ENCODE assay signal across 8 mouse cellular contexts in the genomic region with DNA sequence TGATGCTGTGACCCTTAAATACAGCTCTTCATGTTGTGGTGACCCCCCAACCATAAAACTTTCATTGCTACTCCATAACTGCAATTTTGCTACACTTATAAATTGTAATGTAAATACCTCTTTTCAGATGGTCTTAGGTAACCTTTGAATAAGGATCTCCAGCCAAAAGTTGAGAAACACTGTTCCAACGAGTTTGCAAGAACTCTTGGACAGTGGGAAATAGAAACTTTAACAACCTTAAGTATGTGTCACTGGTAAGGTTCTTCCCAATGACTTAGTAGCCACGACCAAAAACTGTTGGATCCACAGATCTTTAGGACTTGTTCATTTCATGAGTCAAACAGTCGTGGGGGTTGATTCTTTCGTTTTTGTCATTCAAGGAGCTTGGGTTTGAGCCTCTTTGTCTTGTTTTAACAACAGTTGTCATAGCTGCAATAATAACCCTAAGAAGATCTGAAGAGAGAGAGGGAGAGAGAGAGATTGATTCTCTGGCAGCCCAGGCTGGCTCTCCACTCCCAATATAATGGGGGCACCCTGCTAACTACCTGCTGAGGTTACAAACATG. TPM values are rescaled to one million over a fixed set of nuclear protein-coding genes. Genes with fewer than 3 reads are reported as not detected.
DNase-seq lines count a peak whose midpoint lies in the region; ATAC-seq and TF ChIP-seq lines count a peak whose summit lies in the region.

No protein-coding gene starts in this region.

- H3K4me3 ChIP-seq in lung, embryonic 15.5 days, result peak overlapping the region; percentile 65
- peak overlapping the region; percentile 50 for H3K4me3 ChIP-seq in embryonic fibroblast, embryonic 13.5 days (ENCODE audit: insufficient read depth, low read length)
- peak overlapping the region; percentile 64 for H3K4me3 ChIP-seq in intestine, postnatal 0 days (ENCODE audit: low read depth, low read length)
- H3K4me3 ChIP-seq in neural tube, embryonic 13.5 days, result peak overlapping the region; percentile 68

- DNase-seq in lung, postnatal 4 days, result no peak
- no peak for DNase-seq in testis, postnatal 14 days (ENCODE audit: low spot score)
- DNase-seq in thymus, postnatal 4 days, result no peak

- H3K4me2 ChIP-seq in lung, embryonic 15.5 days, result peak overlapping the region; percentile 93
- H3K4me2 ChIP-seq in intestine, postnatal 0 days (replicated peaks; ENCODE audit: low read depth), result peak overlapping the region; percentile 96
- H3K4me2 ChIP-seq in neural tube, embryonic 13.5 days, result peak overlapping the region; percentile 88

- TF ChIP-seq CTCF in embryonic fibroblast, embryonic 13.5 days (IDR thresholded peaks at IDR 0.05; ENCODE audit: borderline replicate concordance, insufficient read depth, low read length), result no peak
- no peak for TF ChIP-seq CTCF in intestine, postnatal 0 days (IDR thresholded peaks at IDR 0.05; ENCODE audit: low read depth)

- peak overlapping the region; percentile 86 for H3K27ac ChIP-seq in lung, embryonic 15.5 days
- no peak overlapping the region for H3K27ac ChIP-seq in embryonic fibroblast, embryonic 13.5 days (ENCODE audit: insufficient read depth, low read length)
- peak overlapping the region; percentile 61; the same call in 1 of the 2 replicates for H3K27ac ChIP-seq in intestine, postnatal 0 days (ENCODE audit: low read depth, low read length)
- H3K27ac ChIP-seq in neural tube, embryonic 13.5 days (replicated peaks), result peak overlapping the region; percentile 87

- ATAC-seq in lung, embryonic 15.5 days (ENCODE audit: borderline replicate concordance, extremely low read depth, low FRiP score, low TSS enrichment), result no peak
- ATAC-seq in intestine, postnatal 0 days, result no peak
- ATAC-seq in neural tube, embryonic 13.5 days (ENCODE audit: low read depth), result no peak
- ATAC-seq in megakaryocyte-erythroid progenitor cell, adult 5-6 weeks (replicated peaks; ENCODE audit: low FRiP score, low TSS enrichment, poor library complexity, severe bottlenecking), result no peak

- 77% methylated on average over 4 of the region's 4 CpGs for WGBS in lung, embryonic 15.5 days
- WGBS in intestine, postnatal 0 days, result 77% methylated on average over 4 of the region's 4 CpGs
- WGBS in neural tube, embryonic 13.5 days, result 87% methylated on average over 4 of the region's 4 CpGs

- no peaks in the 10 kb centered on the region for H3K9me3 ChIP-seq in lung, embryonic 15.5 days
- no peaks in the 10 kb centered on the region for H3K9me3 ChIP-seq in intestine, postnatal 0 days (ENCODE audit: control insufficient read depth)
- no peaks in the 10 kb centered on the region for H3K9me3 ChIP-seq in neural tube, embryonic 13.5 days

- TF ChIP-seq POLR2A in embryonic fibroblast, embryonic 13.5 days (IDR thresholded peaks at IDR 0.05; ENCODE audit: low read depth, low read length), result no peak

- H3K36me3 ChIP-seq in lung, embryonic 15.5 days, result no peaks in the 10 kb centered on the region
- no peaks in the 10 kb centered on the region for H3K36me3 ChIP-seq in intestine, postnatal 0 days (ENCODE audit: control insufficient read depth, insufficient read depth)
- H3K36me3 ChIP-seq in neural tube, embryonic 13.5 days, result no peaks in the 10 kb centered on the region

- H3K4me1 ChIP-seq in lung, embryonic 15.5 days, result peaks cover 16% of the 10 kb centered on the region
- H3K4me1 ChIP-seq in embryonic fibroblast, embryonic 13.5 days (ENCODE audit: control insufficient read depth, insufficient read depth, low read length), result no peaks in the 10 kb centered on the region
- H3K4me1 ChIP-seq in intestine, postnatal 0 days (replicated peaks; ENCODE audit: control insufficient read depth, insufficient read depth, low read length), result peaks cover 3% of the 10 kb centered on the region; the same call in 1 of the 2 replicates
- H3K4me1 ChIP-seq in neural tube, embryonic 13.5 days (replicated peaks), result peaks cover 27% of the 10 kb centered on the region

- H3K27me3 ChIP-seq in lung, embryonic 15.5 days, result no peaks in the 10 kb centered on the region
- H3K27me3 ChIP-seq in intestine, postnatal 0 days (replicated peaks; ENCODE audit: control insufficient read depth, insufficient read depth, low read length), result no peaks in the 10 kb centered on the region
- H3K27me3 ChIP-seq in neural tube, embryonic 13.5 days, result no peaks in the 10 kb centered on the region

- H3K9ac ChIP-seq in lung, embryonic 15.5 days, result peak overlapping the region; percentile 42; the same call in 1 of the 2 replicates
- H3K9ac ChIP-seq in intestine, postnatal 0 days (ENCODE audit: low read depth, low read length), result 0 out of 2 replicates have a peak overlapping the region, but pooled peaks have one; percentile 52
- peak overlapping the region; percentile 76 for H3K9ac ChIP-seq in neural tube, embryonic 13.5 days

RNA-seq across cellular contexts. Expression of a gene that starts 21.1 kb away (rescaled TPM):
- 61.5 and 68.0 TPM in 2 replicates for polyA plus RNA-seq in lung, embryonic 15.5 days (2015; fragmentation: Nextera tagmentation; extraction: Ambion mirVana)
- 58.6 and 73.8 TPM in 2 replicates for polyA plus RNA-seq in embryonic fibroblast, embryonic 13.5 days (2011; ENCODE audit: insufficient read length, low read depth, missing spikeins)
- polyA plus RNA-seq in intestine, postnatal 0 days (2015; fragmentation: Nextera tagmentation; extraction: Ambion mirVana), result 18.2 and 21.6 TPM in 2 replicates
- 46.5 and 50.4 TPM in 2 replicates for polyA plus RNA-seq in neural tube, embryonic 13.5 days (2015; fragmentation: Nextera tagmentation; extraction: Ambion mirVana)
- total RNA-seq in megakaryocyte-erythroid progenitor cell, adult 5-6 weeks (2014; fragmentation: Nextera tagmentation), result 16.3 and 19.6 TPM in 2 replicates
- 22.2 and 22.7 TPM in 2 replicates for total RNA-seq in megakaryocyte-erythroid progenitor cell, adult 5-6 weeks (2017)

RNA-seq across cellular contexts. Expression of a gene that starts 58.0 kb away (rescaled TPM):
- 45.0 and 49.5 TPM in 2 replicates for polyA plus RNA-seq in lung, embryonic 15.5 days (2015; fragmentation: Nextera tagmentation; extraction: Ambion mirVana)
- polyA plus RNA-seq in embryonic fibroblast, embryonic 13.5 days (2011; ENCODE audit: insufficient read length, low read depth, missing spikeins), result 29.0 and 34.6 TPM in 2 replicates
- polyA plus RNA-seq in intestine, postnatal 0 days (2015; fragmentation: Nextera tagmentation; extraction: Ambion mirVana), result 123 and 124 TPM in 2 replicates
- 11.8 and 13.1 TPM in 2 replicates for polyA plus RNA-seq in neural tube, embryonic 13.5 days (2015; fragmentation: Nextera tagmentation; extraction: Ambion mirVana)
- total RNA-seq in megakaryocyte-erythroid progenitor cell, adult 5-6 weeks (2014; fragmentation: Nextera tagmentation), result 17.3 and 20.6 TPM in 2 replicates
- 23.1 and 29.0 TPM in 2 replicates for total RNA-seq in megakaryocyte-erythroid progenitor cell, adult 5-6 weeks (2017)
